ENCODE assay signal across 9 mouse cellular contexts in the genomic region with DNA sequence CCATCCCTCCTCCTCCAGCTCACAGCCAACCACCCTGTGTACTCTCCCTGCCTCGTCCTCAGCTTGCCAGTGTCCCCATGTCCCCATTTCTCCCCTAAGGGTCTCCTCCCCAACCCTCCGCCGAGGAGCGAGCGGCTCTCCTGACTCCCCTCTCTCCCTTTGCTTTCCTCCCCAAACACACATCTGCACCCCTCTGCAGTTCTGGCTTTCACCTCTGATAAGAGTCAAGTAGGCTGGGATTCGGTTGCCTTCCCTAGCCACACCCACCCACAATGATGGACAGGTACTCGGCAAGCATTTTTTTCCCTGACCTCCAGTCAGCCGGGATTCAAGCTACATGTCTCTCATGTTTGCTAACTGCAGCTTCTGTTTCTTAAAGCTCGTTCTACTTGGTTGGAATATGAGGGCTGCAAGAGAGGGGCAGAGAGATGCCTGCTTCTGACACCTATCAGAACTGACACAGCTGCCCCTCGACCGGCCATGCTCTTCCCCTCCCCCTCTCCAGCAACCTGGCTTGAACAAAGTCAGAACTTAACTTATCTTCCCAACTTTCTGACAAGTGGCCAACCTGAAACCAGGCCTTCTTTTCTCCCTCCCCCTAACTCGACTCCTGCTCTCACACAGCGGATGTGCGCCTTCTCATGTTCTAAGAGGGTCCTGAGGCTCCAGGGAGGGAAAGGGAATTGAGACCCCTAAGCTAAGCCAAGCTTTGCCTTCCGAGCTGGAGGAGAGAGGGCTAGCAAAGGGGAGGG. TPM values are rescaled to one million over a fixed set of nuclear protein-coding genes. Genes with fewer than 3 reads are reported as not detected.
DNase-seq lines count a peak whose midpoint lies in the region; ATAC-seq and TF ChIP-seq lines count a peak whose summit lies in the region.
"Had no signal": no experiment of that assay in that cellular context is flagged by ENCODE, and none has a peak within 500 bp of the region (broad histone marks: within the 10 kb centered on the region; RNA-seq: fewer than 3 reads in every experiment).

No protein-coding gene starts in this region.

- H3K27ac ChIP-seq in left cerebral cortex, adult 2 months = no peak overlapping the region
- H3K27ac ChIP-seq in embryonic facial prominence, embryonic 11.5 days (replicated peaks; ENCODE audit: low read depth, low read length) = peak overlapping the region; percentile 80
- H3K27ac ChIP-seq in intestine, embryonic 14.5 days (ENCODE audit: low read depth) = peak overlapping the region; percentile 90
- peak overlapping the region; percentile 95 for H3K27ac ChIP-seq in midbrain, embryonic 10.5 days (replicated peaks)

- peak overlapping the region; percentile 86 for H3K4me2 ChIP-seq in embryonic facial prominence, embryonic 11.5 days (ENCODE audit: low read depth, low read length)
- peak overlapping the region; percentile 91 for H3K4me2 ChIP-seq in intestine, embryonic 14.5 days (ENCODE audit: low read length)

- H3K9ac ChIP-seq in embryonic facial prominence, embryonic 11.5 days (replicated peaks; ENCODE audit: low read length) = peak overlapping the region; percentile 89
- peak overlapping the region; percentile 86 for H3K9ac ChIP-seq in intestine, embryonic 14.5 days (ENCODE audit: low read length)

- H3K27me3 ChIP-seq in embryonic facial prominence, embryonic 11.5 days (ENCODE audit: control insufficient read depth, insufficient read depth, low read length) = no peaks in the 10 kb centered on the region
- no peaks in the 10 kb centered on the region for H3K27me3 ChIP-seq in intestine, embryonic 14.5 days (replicated peaks; ENCODE audit: control insufficient read depth, insufficient read depth, low read length)
- H3K27me3 ChIP-seq in midbrain, embryonic 10.5 days (ENCODE audit: low read depth, poor library complexity, severe bottlenecking) = no peaks in the 10 kb centered on the region

- peaks cover 14% of the 10 kb centered on the region for H3K4me1 ChIP-seq in embryonic facial prominence, embryonic 11.5 days (ENCODE audit: control insufficient read depth, insufficient read depth, low read length)
- peaks cover 44% of the 10 kb centered on the region for H3K4me1 ChIP-seq in intestine, embryonic 14.5 days (replicated peaks; ENCODE audit: control insufficient read depth, insufficient read depth, low read length)
- H3K4me1 ChIP-seq in midbrain, embryonic 10.5 days = peaks cover 69% of the 10 kb centered on the region

- H3K9me3 ChIP-seq in embryonic facial prominence, embryonic 11.5 days (replicated peaks; ENCODE audit: control insufficient read depth, low read length) = no peaks in the 10 kb centered on the region
- H3K9me3 ChIP-seq in intestine, embryonic 14.5 days (ENCODE audit: control insufficient read depth, low read length) = no peaks in the 10 kb centered on the region
- H3K9me3 ChIP-seq in midbrain, embryonic 10.5 days (replicated peaks) = no peaks in the 10 kb centered on the region

- no peaks in the 10 kb centered on the region for H3K36me3 ChIP-seq in embryonic facial prominence, embryonic 11.5 days (replicated peaks; ENCODE audit: control insufficient read depth, insufficient read depth, low read depth, low read length)
- no peaks in the 10 kb centered on the region for H3K36me3 ChIP-seq in intestine, embryonic 14.5 days (ENCODE audit: control insufficient read depth, insufficient read depth, low read length)
- H3K36me3 ChIP-seq in midbrain, embryonic 10.5 days = peaks cover 14% of the 10 kb centered on the region

- DNase-seq in left cerebral cortex, adult 2 months (ENCODE audit: extremely low spot score in 1 of 2, low spot score in 2 of 2) = no peak
- DNase-seq in left cerebral cortex, adult 9 months (ENCODE audit: low spot score in 2 of 2) = no peak
- peak; percentile 80 for DNase-seq in embryonic facial prominence, embryonic 11.5 days (ENCODE audit: low spot score)
- peak; percentile 70 for DNase-seq in intestine, embryonic 14.5 days (ENCODE audit: low spot score)
- DNase-seq in midbrain, embryonic 10.5 days (ENCODE audit: low spot score) = peak; percentile 59
- DNase-seq in left cerebral cortex, adult 18-20 months (ENCODE audit: low spot score in 2 of 2) = no peak
- no peak for DNase-seq in thymus, postnatal 14 days

- intact Hi-C loops in left cerebral cortex, adult 2 months (cut with DNase I) = no loop called here

- no peak for ATAC-seq in embryonic facial prominence, embryonic 11.5 days (replicated peaks; ENCODE audit: insufficient number of reproducible peaks, low FRiP score, low TSS enrichment, low read depth)
- ATAC-seq in intestine, embryonic 14.5 days (replicated peaks; ENCODE audit: low FRiP score, low TSS enrichment, low read depth) = no peak
- no peak for ATAC-seq in erythroid progenitor cell, adult 5-6 weeks (replicated peaks; ENCODE audit: low FRiP score, poor library complexity, severe bottlenecking)

- under 1% methylated on average over 15 of the region's 15 CpGs for WGBS in embryonic facial prominence, embryonic 11.5 days
- 4% methylated on average over 15 of the region's 15 CpGs for WGBS in intestine, embryonic 14.5 days
- under 1% methylated on average over 15 of the region's 15 CpGs for WGBS in midbrain, embryonic 10.5 days

- peak overlapping the region; percentile 16 for H3K4me3 ChIP-seq in left cerebral cortex, adult 2 months
- H3K4me3 ChIP-seq in embryonic facial prominence, embryonic 11.5 days (ENCODE audit: low read depth, low read length) = peak overlapping the region; percentile 59
- H3K4me3 ChIP-seq in intestine, embryonic 14.5 days (ENCODE audit: low read depth, low read length) = peak overlapping the region; percentile 59
- H3K4me3 ChIP-seq in midbrain, embryonic 10.5 days = peak overlapping the region; percentile 82

- TF ChIP-seq CTCF in left cerebral cortex, adult 2 months (IDR thresholded peaks at IDR 0.05) = no peak

RNA-seq across cellular contexts. Expression of a gene that starts 2.0 kb away (rescaled TPM):
- 1 to 10 TPM; 4.3 to 4.9 TPM for total RNA-seq in left cerebral cortex, adult 2 months (2021)
- 12.0 and 13.4 TPM in 2 replicates for polyA plus RNA-seq in embryonic facial prominence, embryonic 11.5 days (2014; fragmentation: Nextera tagmentation; extraction: Ambion mirVana)
- polyA plus RNA-seq in intestine, embryonic 14.5 days (2014; fragmentation: Nextera tagmentation; extraction: Ambion mirVana) = 10.1 and 10.8 TPM in 2 replicates
- polyA plus RNA-seq in midbrain, embryonic 10.5 days (2016; fragmentation: Nextera tagmentation; extraction: Ambion mirVana) = 11.2 and 11.6 TPM in 2 replicates
- total RNA-seq in erythroid progenitor cell, adult 5-6 weeks (2015; ENCODE audit: low replicate concordance) = not detected in 2 replicates
- total RNA-seq in erythroid progenitor cell, adult 5-6 weeks (2017; ENCODE audit: low replicate concordance) = not detected in 2 replicates
- total RNA-seq in left cerebral cortex, adult 18-20 months (2021) = 1 to 10 TPM; 3.9 to 4.2 TPM
- total RNA-seq: neutrophil, adult 5-6 weeks had no signal

Comparison
In these comparisons a context has a peak if more than half of its experiments do, and no peak if none do; other contexts are left out.
1. DNase-seq: peak in embryonic facial prominence, embryonic 11.5 days (single experiment), intestine, embryonic 14.5 days (single experiment) and midbrain, embryonic 10.5 days (single experiment); none in left cerebral cortex, adult 2 months (0 of 2), left cerebral cortex, adult 9 months (0 of 2), left cerebral cortex, adult 18-20 months (0 of 2) and thymus, postnatal 14 days (single experiment).
2. H3K4me3 ChIP-seq: peak in every context shown above with its lines; median percentile 82 in midbrain, embryonic 10.5 days; 59 in embryonic facial prominence, embryonic 11.5 days; 59 in intestine, embryonic 14.5 days; 16 in left cerebral cortex, adult 2 months.
3. RNA of a gene that starts 2.0 kb away (total RNA-seq): 4.3 to 4.9 TPM in left cerebral cortex, adult 2 months and 3.9 to 4.2 TPM in left cerebral cortex, adult 18-20 months; not detected in erythroid progenitor cell, adult 5-6 weeks; every median in the first group is over 4 times any median in the second.